Mouse (Mus musculus): ENCODE measurements around the gene Mcm9.
"Not testable (repeated sequence)": the region's sequence is repeated elsewhere in the genome, so short reads cannot be mapped to it uniquely, and the experiment has no call there.

The Mcm9 gene

DNA sequence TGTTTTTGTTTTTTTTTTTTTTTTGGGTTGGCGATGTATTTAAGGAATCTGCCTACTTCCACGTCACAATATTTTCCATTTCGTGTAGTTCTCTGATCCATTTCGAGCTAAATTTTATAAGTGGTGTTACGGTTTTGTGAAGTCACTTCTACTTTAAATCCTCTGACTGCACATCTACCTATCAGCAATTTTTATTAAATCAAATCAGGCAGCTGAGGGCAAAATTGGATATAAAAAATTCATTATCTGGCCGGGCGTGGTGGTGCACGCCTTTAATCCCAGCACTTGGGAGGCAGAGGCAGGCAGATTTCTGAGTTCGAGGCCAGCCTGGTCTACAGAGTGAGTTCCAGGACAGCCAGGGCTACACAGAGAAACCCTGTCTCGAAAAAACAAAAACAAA is at the start of gene Mcm9:
Gene Mcm9 (minus strand): TSS at position 101 of the 400 bp plus-strand sequence.
- not testable (repeated sequence) for DNase-seq

DNA sequence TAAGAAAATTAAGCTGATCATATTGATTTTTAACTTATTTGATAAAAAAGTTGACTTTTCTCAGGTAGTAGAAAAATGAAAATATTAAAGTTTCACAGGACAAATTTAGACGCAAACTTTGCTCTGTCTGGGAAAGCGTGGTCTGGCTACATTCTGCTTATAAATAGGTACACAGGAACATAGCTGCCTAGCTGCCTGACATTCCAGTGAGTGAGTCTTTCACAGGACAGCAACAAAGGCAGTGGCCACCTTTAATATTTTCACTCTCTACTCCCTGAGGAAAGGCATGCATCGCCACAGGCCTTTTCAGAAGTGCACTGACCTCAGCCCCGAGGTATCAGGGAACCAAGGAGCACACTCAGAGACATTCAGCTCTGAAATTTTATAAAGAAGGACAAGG is 31.5 kb upstream of the Mcm9 start:
- DNase-seq: no peak

- DNase-seq: not testable (repeated sequence)
These were observed 24.0 kb upstream of the Mcm9 start for GRCm38 (mm10) chr10:53654239-53654638.

GRCm38 (mm10) chr10:53650683-53651082 is 20.4 kb upstream of the Mcm9 start:
- no peak for DNase-seq

GRCm38 (mm10) chr10:53641507-53641906 is 11.3 kb upstream of the Mcm9 start:
- peak; percentile 42 for DNase-seq

DNA sequence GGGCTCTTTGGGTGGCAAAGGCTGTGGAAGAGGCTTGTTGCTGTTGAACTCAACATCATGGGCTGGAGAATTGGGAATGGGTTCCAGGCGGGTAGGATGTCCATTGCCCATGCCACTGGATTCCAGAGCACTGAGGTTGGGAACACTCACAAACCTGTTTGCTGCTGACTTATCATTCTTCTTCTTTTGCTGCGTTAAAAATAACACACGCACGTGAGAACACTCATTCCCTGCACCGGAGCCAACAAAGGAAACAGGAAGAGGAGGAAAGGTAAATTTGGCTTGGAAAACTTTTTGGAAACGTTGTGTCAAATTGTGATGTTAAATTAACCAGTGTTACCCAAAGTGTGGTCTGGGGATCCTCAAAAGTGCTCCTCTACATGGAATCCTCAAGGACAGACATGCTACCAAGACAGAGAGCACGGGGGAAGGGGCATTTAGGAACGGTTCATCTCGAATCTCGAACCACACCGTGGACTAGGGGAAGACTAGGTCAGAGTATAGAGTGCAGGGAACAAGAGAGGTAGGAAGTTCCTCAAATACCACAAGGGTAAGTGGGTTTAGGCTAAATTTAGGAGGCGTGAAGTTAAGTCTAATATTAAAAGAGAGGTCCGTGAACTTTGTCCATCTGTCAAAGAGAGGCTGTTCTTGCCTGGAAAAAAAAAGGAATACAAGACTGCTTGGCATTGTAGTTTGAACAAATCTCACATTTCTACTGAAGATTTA is 5.2 kb upstream of the Mcm9 start:
- no peak for DNase-seq

- no peak for DNase-seq
These were observed 3.9 kb upstream of the Mcm9 start for GRCm38 (mm10) chr10:53634160-53634559.

- peak; percentile 99 for DNase-seq
These were observed 355 bp downstream of the Mcm9 start for GRCm38 (mm10) chr10:53629918-53630250.

GRCm38 (mm10) chr10:53629247-53629917 is 857 bp downstream of the Mcm9 start:
- DNase-seq: peak; percentile 93

- DNase-seq: no peak
These were observed 14.2 kb downstream of the Mcm9 start for GRCm38 (mm10) chr10:53615850-53616616.

GRCm38 (mm10) chr10:53613955-53614354 is 16.3 kb downstream of the Mcm9 start:
- no peak for DNase-seq

GRCm38 (mm10) chr10:53612172-53612571 is 18.1 kb downstream of the Mcm9 start:
- DNase-seq: no peak

GRCm38 (mm10) chr10:53608274-53608673 is 22.0 kb downstream of the Mcm9 start:
- DNase-seq: no peak

- no peak for DNase-seq
These were observed 24.9 kb downstream of the Mcm9 start for GRCm38 (mm10) chr10:53605328-53605727.

GRCm38 (mm10) chr10:53598821-53599220 is 31.4 kb downstream of the Mcm9 start:
- DNase-seq: no peak

DNA sequence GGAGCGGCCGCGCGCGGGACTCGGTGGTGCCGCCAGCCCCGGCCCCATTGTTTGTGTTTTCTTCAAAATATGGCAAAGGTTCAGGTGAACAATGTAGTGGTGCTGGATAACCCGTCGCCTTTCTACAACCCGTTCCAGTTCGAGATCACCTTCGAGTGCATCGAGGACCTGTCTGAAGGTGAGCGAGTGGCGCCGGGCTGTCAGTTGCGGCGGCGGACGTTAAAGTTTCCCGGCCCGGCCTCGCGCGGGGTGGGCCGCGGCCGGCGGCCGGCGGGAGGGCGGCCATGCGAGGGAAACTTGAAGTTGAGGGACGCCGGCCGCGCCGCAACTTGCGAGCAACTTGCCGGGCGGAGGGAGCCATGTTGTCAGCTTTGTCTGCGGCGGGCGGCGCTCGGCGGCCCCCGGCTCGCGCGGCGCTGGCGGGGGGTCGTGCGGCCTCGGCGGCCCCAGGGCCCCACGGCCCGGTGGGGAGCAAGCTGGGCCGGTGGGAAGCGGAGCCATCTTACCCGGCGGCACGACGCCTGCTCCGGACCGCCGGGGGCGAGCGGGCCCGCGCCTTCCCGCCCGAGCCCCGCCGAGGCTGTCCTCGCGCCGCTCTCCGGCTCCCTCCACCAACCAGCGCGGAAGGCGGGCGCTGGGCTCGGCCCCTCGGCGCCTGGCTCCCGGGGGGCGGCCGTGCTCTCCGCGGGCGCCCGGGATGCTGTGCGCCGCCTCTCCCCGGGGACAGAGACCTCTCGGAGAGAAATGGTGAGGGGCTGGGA is 32.9 kb downstream of the Mcm9 start:
- peak; percentile 58 for DNase-seq

- DNase-seq: peak; percentile 99
These were observed 33.5 kb downstream of the Mcm9 start, which contains the start of gene Asf1a for GRCm38 (mm10) chr10:53596677-53597120. Gene Asf1a, plus strand, starts transcription at chr10:53596757.

DNA sequence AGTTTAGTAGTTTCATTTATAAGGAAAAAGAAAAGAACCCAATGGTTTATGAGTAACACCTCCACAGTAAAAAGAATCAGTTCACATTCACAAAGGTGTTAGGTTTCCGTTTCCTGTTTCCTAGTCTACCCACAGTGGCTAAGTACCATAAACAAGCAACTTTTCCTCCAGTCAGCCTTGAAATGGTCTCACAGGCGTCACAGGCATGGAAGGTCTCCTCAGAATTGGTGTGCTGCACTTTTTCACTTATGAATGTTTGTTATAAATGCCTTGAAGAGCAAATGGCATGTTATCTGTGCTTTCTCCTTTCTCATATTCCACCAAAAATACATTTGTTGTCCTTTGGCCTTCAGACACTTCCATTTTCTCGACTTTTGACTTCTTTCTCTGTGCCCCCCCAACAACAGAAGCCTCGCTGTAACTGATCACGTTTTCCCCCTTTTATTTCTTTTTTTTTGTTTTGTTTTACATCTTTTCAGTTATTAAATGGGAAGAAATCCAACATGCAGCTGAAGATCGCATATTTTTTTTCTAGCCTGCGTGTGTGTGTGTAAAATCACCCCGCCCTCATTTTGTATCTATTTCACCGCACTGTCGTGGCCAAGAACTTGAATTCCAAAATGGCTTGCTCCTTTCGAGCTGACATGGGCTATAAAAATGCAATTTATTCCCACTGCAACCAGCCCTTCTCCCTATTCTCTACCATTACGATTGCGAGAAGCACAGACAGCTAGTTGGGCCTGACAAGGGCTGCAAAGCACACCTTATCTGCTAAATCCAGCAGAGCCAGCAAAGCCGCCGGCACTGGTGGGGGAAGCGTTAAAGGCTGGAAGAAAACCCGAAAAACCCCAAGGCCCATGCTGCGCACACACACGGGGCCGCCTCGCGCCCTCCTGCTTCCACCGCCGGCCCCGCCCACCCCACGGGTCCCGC is 34.2 kb downstream of the Mcm9 start:
- DNase-seq: peak; percentile 16

- DNase-seq: no peak
These were observed 44.5 kb downstream of the Mcm9 start for GRCm38 (mm10) chr10:53585777-53586176.

GRCm38 (mm10) chr10:53581087-53581486 is 49.2 kb downstream of the Mcm9 start:
- peak; percentile 7 for DNase-seq

DNA sequence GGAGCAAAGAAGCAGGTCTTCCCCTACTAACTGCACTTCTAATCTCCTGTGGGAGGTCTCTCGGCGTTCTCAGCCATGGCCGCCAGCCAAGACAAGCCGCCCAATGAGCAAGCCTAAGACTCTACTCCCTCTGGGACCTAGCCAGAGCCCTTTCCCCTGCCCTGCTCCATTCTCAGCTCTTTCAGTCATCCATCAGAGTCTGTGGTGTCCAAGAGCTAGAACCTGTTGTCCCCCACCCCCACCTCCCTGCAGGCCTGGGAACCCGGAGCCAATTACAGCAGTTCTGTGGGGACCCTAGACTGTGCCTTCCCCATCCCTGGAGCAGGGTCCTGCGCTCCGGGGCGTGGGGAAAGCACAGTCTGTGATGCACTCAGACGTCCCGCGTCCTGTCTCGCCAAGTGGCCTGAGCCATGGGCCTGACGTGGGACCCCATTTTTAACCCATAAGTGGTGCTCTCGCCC is 49.6 kb downstream of the Mcm9 start:
- peak; percentile 75 for DNase-seq

DNA sequence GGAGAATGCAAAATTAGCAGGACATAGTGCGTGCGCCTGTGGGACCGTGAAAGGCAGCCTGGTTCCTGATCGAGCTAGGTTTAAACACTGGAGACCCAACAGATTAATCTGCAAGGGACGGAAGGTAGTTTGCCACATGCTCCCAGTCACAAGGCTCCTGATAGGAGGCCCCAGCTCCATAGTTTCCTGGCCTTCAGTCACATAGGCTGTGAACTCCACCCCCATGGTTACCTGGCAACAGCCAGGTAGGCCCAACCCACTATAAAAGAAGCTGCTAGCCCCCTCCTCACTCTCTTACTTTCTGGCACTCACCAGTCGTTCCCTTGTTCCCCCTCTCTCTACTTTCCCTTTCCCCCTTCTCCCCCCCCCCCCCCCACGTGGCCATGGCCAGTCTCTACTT is 50.1 kb downstream of the Mcm9 start:
- peak; percentile 4 for DNase-seq

All from lung, postnatal 10 days (tissue).